Mouse (Mus musculus): ENCODE results near the gene Krt90.

GRCm38 (mm10) chr15:101537864-101538579 lies 24.7 kb downstream of the Krt90 start:
- TF ChIP-seq CTCF (IDR thresholded peaks at IDR 0.05; ENCODE audit: low read depth, low read length): no peak
- no peak for TF ChIP-seq POLR2A (IDR thresholded peaks at IDR 0.05; ENCODE audit: extremely low read depth, insufficient read depth, low read length)
